Mouse (Mus musculus) myocyte (in vitro differentiated cells): ENCODE results near the gene Bud23. TPM values are rescaled to one million over a fixed set of nuclear protein-coding genes. Genes with fewer than 3 reads are reported as not detected.

ENCODE experiments used
- H3K27me3 ChIP-seq: one replicate; pipeline ENCODE4 v1.6.1; 2011; ENCODE audit not compliant: control insufficient read depth, insufficient read depth, insufficient read length
- H3K36me3 ChIP-seq: one replicate; pipeline ENCODE4 v1.6.1; 2011; ENCODE audit not compliant: control insufficient read depth, insufficient read depth
- H3K4me2 ChIP-seq: one replicate; pipeline ENCODE4 v1.6.1; 2011; ENCODE audit warnings: low read depth, control low read depth
- H3K4me3 ChIP-seq: one replicate; pipeline ENCODE4 v1.5.1; 2011; ENCODE audit warnings: mild to moderate bottlenecking, control low read depth, moderate library complexity
- H3K79me2 ChIP-seq: one replicate; pipeline ENCODE4 v1.6.1; 2011; ENCODE audit not compliant: control insufficient read depth, insufficient read depth
- H3ac ChIP-seq: one replicate; pipeline ENCODE4 v1.6.1; 2011; ENCODE audit not compliant: control insufficient read depth, insufficient read length
- CEBPB ChIP-seq: IDR thresholded peaks from 2 replicates; pipeline ENCODE4 v1.6.1; 2011; ENCODE audit warnings: mild to moderate bottlenecking, moderate library complexity; ENCODE audit not compliant: poor library complexity, insufficient read depth, severe bottlenecking
- E2F4 ChIP-seq: IDR thresholded peaks from one replicate; pipeline ENCODE4 v1.6.1; 2011; ENCODE audit warnings: mild to moderate bottlenecking, control low read depth, moderate library complexity; ENCODE audit not compliant: insufficient read depth
- MAX ChIP-seq: IDR thresholded peaks from one replicate; pipeline ENCODE4 v1.6.1; 2011; ENCODE audit warnings: low read depth, mild to moderate bottlenecking, control low read depth
- MYOD1 ChIP-seq, 3 experiments: IDR thresholded peaks; one replicate each; pipeline ENCODE4 v1.6.1; 2011; ENCODE audit warnings: control low read depth in 2 of 3, low read depth in 2 of 3, mild to moderate bottlenecking in 2 of 3, moderate library complexity in 1 of 3; ENCODE audit not compliant: insufficient read length in 2 of 3, control insufficient read depth in 1 of 3
- MYOG ChIP-seq, 3 experiments: IDR thresholded peaks; one replicate each; pipeline ENCODE4 v1.6.1; 2011; ENCODE audit warnings: control low read depth in 2 of 3, low read depth in 2 of 3, mild to moderate bottlenecking in 2 of 3; ENCODE audit not compliant: insufficient read length in 2 of 3, control insufficient read depth in 1 of 3, insufficient read depth in 1 of 3
- POLR2A ChIP-seq: IDR thresholded peaks from one replicate; pipeline ENCODE4 v1.6.1; 2011; ENCODE audit warnings: low read depth, mild to moderate bottlenecking, control low read depth, moderate library complexity; ENCODE audit not compliant: insufficient read length
- POLR2AphosphoS2 ChIP-seq: IDR thresholded peaks from one replicate; pipeline ENCODE4 v1.6.1; 2011; ENCODE audit warnings: low read depth, control low read depth; ENCODE audit not compliant: insufficient read length
- REST ChIP-seq: IDR thresholded peaks from one replicate; pipeline ENCODE4 v1.6.1; 2011; ENCODE audit warnings: mild to moderate bottlenecking, control low read depth, moderate library complexity; ENCODE audit not compliant: insufficient read depth, insufficient read length
- SRF ChIP-seq: IDR thresholded peaks from one replicate; pipeline ENCODE4 v1.6.1; 2011; ENCODE audit warnings: low read depth; ENCODE audit not compliant: control insufficient read depth, insufficient read length
- TCF12 ChIP-seq: IDR thresholded peaks from one replicate; pipeline ENCODE4 v1.6.1; 2011; ENCODE audit warnings: mild to moderate bottlenecking, control low read depth; ENCODE audit not compliant: poor library complexity, insufficient read depth, severe bottlenecking
- TCF3 ChIP-seq: IDR thresholded peaks from one replicate; pipeline ENCODE4 v1.6.1; 2011; ENCODE audit warnings: low read depth, control low read depth; ENCODE audit not compliant: insufficient read length
- USF1 ChIP-seq: IDR thresholded peaks from one replicate; pipeline ENCODE4 v1.6.1; 2011; ENCODE audit warnings: low read depth, mild to moderate bottlenecking, control low read depth, moderate library complexity
- polyA plus RNA-seq: library from polyadenylated mRNA; unstranded; fragments of >200 nt; fragmentation: generic; extraction: Trizol; gene quantifications from one replicate; pipeline ENCODE4 v1.2.1, GENCODE M21; 2012; ENCODE audit warnings: missing spikeins

Bud23 gene
- polyA plus RNA-seq, 1 experiment: 51.8 TPM

DNA sequence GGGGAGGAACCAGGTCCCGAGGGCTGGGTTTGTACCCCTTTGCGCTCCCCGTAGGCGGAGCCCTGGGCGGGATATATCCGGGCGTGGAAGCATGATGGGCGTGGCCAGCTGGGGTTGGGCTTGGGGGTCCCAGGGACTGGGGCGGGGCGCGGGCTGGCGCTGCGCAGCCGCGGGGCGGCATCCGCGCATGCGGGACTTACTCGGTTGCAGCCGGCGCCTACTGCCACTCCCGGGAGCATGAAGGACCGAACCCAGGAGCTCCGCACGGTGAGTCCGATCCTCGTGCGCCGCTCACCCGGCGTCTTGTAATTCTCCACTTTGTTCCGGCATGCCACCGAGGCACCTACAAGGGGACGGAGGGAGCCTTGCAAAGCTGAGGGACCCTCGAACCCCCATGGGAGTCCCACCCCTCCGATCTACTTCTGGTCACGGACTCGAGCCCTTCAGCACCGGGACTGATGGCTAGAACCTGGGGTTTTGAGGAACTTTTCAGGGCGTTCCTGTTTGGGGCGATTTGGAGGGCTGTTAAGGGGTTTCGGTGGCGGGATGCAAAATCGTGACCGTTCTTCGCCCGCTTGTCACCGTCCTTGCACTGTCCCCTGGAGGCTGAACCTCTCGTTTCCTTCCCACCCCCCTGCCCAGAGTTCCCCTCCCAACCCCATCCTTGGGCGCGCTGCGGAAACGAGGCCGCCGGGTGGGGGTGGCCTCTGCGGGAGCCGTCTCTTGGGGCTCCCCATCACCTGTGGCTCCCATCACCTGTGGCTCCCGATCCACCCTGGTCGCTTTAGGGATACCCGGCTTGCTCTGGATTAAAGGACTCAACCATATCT is 41.2 kb downstream of the Bud23 start, which contains the start of gene Stx1a:
TSS of gene Stx1a (plus strand) at position 139 of the 830 bp plus-strand sequence.
- Histone ChIP-seq H3ac (peak within 1 kb of the TSS; percentile 25), H3K27me3 (no peaks in the 10 kb centered on the region), H3K79me2 (peaks cover 7% of the 10 kb centered on the region), H3K4me3 (peak within 1 kb of the TSS; percentile 69), H3K4me2 (peak within 1 kb of the TSS; percentile 86), H3K36me3 (no peaks in the 10 kb centered on the region)
- TF ChIP-seq TCF12: no peak
- TF ChIP-seq MYOG (IDR thresholded peaks at IDR 0.05; ENCODE audit: control insufficient read depth in 1 of 3, insufficient read depth in 1 of 3, insufficient read length in 2 of 3, low read depth in 2 of 3): no peak
- peak; percentile 89 for TF ChIP-seq POLR2A
- peak in 1 of 3 experiments; percentile 29 for TF ChIP-seq MYOD1 (IDR thresholded peaks at IDR 0.05; ENCODE audit: control insufficient read depth in 1 of 3, insufficient read length in 2 of 3, low read depth in 2 of 3)
- TF ChIP-seq POLR2AphosphoS2: peak; percentile 82

DNA sequence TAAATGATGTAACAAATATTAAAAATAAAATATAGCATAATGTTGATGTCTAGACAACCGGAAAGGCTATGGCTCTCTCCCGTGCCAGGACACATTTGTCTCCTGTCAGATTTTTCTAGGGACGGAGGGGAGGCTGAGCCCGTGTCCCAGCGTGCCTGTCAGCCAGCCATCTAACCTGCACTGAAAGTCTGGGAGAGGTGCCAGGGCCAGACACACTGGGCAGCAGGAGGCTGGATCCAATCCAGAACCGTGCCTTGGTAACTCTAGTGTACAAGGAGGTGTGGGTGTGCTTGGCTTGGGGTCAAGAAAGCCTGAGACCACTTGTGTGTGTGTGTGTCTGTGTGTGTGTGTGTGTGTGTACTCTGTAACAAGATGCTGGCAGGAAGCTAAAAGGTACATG is 42.9 kb downstream of the Bud23 start:
- Histone ChIP-seq H3K27me3 (no peaks in the 10 kb centered on the region), H3K4me2 (no peak overlapping the region), H3K36me3 (no peaks in the 10 kb centered on the region), H3K79me2 (peaks cover 7% of the 10 kb centered on the region), H3K4me3 (no peak overlapping the region), H3ac (no peak overlapping the region)
- TF ChIP-seq E2F4: no peak
- TF ChIP-seq MYOG (IDR thresholded peaks at IDR 0.05; ENCODE audit: control insufficient read depth in 1 of 3, insufficient read depth in 1 of 3, insufficient read length in 2 of 3, low read depth in 2 of 3): no peak
- no peak for TF ChIP-seq POLR2A
- TF ChIP-seq TCF12: no peak
- no peak for TF ChIP-seq MYOD1 (IDR thresholded peaks at IDR 0.05; ENCODE audit: control insufficient read depth in 1 of 3, insufficient read length in 2 of 3, low read depth in 2 of 3)
- no peak for TF ChIP-seq REST
- TF ChIP-seq TCF3: no peak
- no peak for TF ChIP-seq POLR2AphosphoS2
- no peak for TF ChIP-seq CEBPB
- TF ChIP-seq SRF: no peak
- no peak for TF ChIP-seq MAX
- TF ChIP-seq USF1: no peak

DNA sequence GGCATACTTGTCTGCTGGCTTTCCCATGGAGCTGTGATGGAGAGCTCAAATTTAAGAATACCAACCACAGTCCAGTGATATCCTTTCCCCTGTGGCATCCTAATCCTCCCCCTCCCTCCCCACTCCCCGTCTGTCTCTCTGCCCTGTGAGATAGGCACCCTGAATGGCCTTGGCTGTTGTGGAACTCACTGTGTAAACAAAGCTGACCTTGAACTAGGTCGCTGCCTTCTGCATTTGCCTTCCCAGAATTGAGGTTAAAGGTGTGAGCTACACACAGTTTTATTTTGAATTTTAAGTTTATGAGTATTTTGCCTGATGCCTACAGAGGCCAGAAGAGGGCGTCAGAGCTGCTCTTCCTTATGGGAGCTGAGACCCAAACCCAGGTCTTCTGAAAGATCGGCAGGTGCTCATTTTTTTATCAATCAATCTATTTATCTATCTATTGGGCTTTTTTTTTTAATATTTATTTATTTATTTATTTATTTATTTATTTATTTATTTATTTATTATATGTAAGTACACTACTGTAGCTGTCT is 48.5 kb downstream of the Bud23 start:
- H3K4me3 ChIP-seq: no peak overlapping the region
- H3K79me2 ChIP-seq: no peaks in the 10 kb centered on the region
- TF ChIP-seq TCF3 (no peak), MYOG (IDR thresholded peaks at IDR 0.05; ENCODE audit: control insufficient read depth in 1 of 3, insufficient read depth in 1 of 3, insufficient read length in 2 of 3, low read depth in 2 of 3) (no peak), E2F4 (no peak), TCF12 (no peak), CEBPB (no peak), USF1 (no peak), MYOD1 (IDR thresholded peaks at IDR 0.05; ENCODE audit: control insufficient read depth in 1 of 3, insufficient read length in 2 of 3, low read depth in 2 of 3) (no peak), REST (no peak), SRF (no peak), MAX (no peak), POLR2AphosphoS2 (no peak), POLR2A (no peak)
- no peaks in the 10 kb centered on the region for H3K27me3 ChIP-seq
- H3K36me3 ChIP-seq: no peaks in the 10 kb centered on the region
- no peak overlapping the region for H3ac ChIP-seq
- no peak overlapping the region for H3K4me2 ChIP-seq

DNA sequence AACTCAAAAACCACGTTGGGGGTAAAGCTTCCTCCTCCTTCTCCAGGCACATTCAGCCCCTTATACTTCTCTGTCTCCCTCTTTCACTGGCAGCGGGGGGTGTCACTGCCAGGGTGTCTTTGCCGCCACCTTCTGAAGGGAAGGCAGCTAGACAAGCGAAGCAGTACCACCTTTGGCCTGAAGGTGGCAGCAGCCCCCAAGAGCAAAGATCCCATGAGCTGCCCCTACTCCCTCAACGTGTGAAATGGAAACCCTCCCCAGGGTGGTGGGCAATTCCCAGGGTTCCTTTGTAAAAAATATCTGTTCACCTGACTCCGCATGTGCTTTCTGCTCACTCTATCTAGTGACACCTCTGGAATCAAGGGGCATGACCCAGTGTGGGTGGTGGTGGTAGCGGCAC is 49.3 kb downstream of the Bud23 start:
- no peaks in the 10 kb centered on the region for H3K36me3 ChIP-seq
- H3K27me3 ChIP-seq: no peaks in the 10 kb centered on the region
- no peak overlapping the region for H3K4me2 ChIP-seq
- H3K79me2 ChIP-seq: no peaks in the 10 kb centered on the region
- H3K4me3 ChIP-seq: no peak overlapping the region
- H3ac ChIP-seq: no peak overlapping the region
- no peak for TF ChIP-seq MAX
- TF ChIP-seq USF1: no peak
- no peak for TF ChIP-seq E2F4
- TF ChIP-seq POLR2AphosphoS2: no peak
- no peak for TF ChIP-seq TCF12
- no peak for TF ChIP-seq POLR2A
- no peak for TF ChIP-seq TCF3
- TF ChIP-seq SRF: no peak
- TF ChIP-seq MYOG (IDR thresholded peaks at IDR 0.05; ENCODE audit: control insufficient read depth in 1 of 3, insufficient read depth in 1 of 3, insufficient read length in 2 of 3, low read depth in 2 of 3): no peak
- no peak for TF ChIP-seq MYOD1 (IDR thresholded peaks at IDR 0.05; ENCODE audit: control insufficient read depth in 1 of 3, insufficient read length in 2 of 3, low read depth in 2 of 3)
